Mouse (Mus musculus): ENCODE data around the gene Scube2. TPM values are rescaled to one million over a fixed set of nuclear protein-coding genes. Genes with fewer than 3 reads are reported as not detected.

Gene Scube2
- total RNA-seq, 2 experiments from 2014 or later, result not detected

DNA sequence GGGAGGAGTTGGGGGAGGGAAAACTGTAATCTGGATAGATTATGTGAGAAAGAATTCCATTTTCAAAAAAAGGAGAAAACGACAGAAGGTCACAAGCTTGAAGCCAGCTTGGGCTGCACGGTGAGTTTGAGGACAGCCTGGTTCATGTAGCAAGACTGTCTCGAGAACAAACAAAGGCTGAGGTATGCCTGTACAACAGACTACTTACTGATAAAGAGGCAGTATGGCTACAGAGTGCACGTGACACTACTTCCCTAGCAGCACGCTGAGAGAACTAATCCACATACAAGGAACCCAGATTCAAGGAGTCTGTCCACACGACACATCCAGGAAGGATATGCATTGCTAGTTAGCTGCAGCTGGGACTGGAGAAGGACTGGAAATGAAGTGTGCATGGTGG is 6.1 kb downstream of the Scube2 start:
- no peak for ATAC-seq (replicated peaks; ENCODE audit: low FRiP score, poor library complexity, severe bottlenecking)

DNA sequence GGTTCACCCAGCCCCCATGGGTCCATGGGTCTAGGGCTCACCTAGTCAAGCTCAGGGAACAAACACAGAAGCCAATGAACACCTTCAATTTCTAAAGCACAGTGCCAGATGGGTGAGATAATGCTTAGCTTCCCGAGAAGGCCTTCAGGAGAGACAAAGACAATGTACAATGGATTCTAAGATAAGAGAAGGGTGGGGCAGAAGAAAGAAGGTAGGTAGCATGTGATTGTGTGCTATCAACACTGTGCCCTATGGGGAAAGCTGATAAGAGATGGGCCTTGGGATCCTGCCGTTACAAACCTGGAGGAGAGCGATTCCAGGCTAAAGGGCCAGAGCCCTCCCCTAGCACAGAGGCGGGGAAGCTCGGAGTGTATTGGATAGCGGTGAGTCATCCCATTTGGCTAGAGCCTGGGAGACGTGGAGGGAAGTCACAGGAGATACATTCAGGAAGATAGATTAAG is 12.7 kb downstream of the Scube2 start:
- ATAC-seq (replicated peaks; ENCODE audit: low FRiP score, poor library complexity, severe bottlenecking), result 0 out of 2 replicates have a peak, but pooled peaks have one; percentile 46

DNA sequence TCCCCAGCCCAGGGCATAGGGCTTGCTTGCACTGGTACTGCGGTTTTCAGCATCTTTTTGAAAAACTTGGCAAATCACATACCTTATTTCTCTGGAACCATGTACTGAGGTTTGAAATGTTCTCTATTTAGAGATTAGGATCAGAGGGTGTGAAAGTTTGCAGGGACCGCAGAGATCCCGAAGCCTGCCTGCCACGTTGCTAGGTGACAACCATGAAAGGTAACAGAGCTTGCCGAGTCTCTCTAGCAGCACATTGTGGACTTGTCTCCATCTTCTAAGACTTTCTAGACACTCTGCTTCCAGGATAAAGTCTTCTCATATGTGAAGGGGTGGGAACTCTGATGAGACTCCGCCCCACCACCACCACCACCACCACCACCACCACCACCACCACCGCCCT is 13.5 kb downstream of the Scube2 start:
- ATAC-seq (replicated peaks; ENCODE audit: low FRiP score, poor library complexity, severe bottlenecking), result no peak

DNA sequence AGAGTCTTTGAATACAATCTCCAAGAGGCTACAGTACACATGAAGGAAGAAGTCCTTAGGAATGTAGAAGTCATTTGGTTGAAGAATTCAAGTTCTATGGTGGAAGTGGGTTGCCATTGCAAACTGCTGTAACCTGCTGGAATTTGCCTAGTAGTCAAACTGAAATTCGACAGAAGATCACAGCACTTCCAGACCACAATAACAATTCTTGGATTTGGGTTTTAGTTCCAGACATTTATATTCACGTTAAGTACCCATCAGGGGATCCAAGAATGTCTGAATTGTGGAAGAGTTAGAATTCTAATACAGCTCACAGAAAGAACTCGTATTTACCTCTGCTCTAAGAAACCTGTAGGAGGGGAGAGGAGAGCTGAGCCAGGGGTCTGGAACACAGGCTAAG is 14.9 kb downstream of the Scube2 start:
- ATAC-seq (replicated peaks; ENCODE audit: low FRiP score, poor library complexity, severe bottlenecking), result no peak

DNA sequence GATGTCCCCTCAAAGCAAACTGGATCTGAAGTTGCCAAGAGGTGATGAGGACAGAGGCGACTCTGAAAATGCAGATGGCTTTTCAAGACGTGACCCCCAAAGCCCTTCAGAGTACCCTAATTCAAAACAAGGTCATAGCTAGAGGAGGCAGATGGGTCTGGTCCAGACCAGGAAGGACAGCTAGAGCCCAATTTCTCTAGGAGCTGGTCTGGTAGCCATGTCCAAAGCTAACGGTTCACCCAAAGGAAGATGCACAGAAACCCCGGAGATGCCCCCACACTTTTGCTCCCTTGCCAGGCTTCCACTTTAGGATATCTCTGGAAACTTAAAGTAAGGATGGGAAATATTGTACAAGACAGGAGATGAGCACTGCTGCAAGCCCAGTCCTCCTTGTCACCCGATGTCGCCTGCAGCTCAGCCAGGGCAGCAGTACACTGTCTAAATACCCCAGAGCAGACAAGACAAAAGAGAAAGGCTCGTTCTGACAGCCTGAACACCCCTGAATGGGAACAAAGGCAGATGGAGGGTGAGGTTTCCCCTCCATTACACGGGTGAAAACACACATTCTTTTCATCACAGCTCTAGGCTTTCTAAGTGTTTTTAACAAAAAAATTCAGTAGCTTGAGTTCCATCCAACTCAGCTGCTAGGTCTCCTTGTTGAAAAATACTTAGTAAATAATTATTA is 15.6 kb downstream of the Scube2 start:
- no peak for ATAC-seq (replicated peaks; ENCODE audit: low FRiP score, poor library complexity, severe bottlenecking)

DNA sequence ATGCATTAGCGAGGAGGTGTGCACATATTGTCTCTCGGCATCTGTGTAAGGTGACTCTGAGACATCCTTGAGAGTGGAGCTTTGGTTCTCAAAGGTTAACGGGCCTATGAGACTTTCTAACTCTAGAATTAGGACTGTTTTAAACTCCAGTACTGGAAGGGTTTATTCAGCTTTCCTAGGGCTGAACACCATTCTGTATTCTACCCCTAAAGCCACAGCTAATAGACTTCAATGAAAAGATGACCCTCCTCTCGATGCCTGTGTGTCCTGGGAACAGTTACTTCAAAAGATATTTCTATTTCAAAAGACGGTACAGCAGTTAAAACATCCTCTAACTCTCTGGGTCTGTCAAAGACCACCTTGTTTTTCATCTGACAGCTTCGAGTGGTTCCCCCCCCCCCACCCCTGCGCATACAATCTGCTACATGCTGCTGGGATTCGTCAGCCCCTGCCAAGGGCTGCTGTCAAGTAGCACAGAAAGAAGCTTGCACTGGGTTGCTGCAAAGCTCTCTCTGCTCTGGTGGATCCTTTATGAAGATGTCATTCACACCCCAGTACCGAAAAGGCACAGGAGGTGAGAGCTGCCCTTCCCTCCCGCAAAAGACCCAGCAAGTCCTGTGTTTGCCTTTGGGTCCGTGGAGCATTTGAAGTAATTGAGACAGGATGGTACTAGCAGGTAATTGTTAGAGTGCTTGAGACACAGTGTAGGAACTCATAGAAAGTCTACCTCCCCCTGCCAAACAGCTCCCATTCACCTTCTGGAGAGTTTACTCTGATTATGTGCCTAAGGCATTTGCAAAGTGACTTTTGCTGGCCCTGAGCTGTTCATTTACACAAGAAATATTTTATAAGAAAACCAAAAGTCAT is 16.4 kb downstream of the Scube2 start:
- no peak for ATAC-seq (replicated peaks; ENCODE audit: low FRiP score, poor library complexity, severe bottlenecking)

DNA sequence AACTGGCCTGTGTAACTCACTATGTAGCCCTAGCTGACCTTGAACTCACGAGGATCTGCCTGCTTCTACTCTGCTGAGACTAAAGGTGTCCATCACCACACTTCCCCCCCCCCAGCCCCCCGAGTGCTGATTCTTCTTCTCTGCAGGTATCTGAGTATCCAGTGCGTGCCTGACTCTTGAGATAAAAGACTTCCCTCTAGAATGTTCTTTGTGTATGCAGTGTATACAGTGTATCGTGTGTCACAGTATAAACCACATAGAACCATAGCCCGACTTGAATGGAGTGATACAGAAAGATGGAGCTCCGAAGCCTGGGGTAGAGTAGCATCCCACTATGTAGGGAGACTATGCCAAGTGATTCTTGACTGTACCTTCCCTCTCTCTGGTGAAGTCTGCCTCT is 21.4 kb downstream of the Scube2 start:
- ATAC-seq (replicated peaks; ENCODE audit: low FRiP score, poor library complexity, severe bottlenecking), result no peak

DNA sequence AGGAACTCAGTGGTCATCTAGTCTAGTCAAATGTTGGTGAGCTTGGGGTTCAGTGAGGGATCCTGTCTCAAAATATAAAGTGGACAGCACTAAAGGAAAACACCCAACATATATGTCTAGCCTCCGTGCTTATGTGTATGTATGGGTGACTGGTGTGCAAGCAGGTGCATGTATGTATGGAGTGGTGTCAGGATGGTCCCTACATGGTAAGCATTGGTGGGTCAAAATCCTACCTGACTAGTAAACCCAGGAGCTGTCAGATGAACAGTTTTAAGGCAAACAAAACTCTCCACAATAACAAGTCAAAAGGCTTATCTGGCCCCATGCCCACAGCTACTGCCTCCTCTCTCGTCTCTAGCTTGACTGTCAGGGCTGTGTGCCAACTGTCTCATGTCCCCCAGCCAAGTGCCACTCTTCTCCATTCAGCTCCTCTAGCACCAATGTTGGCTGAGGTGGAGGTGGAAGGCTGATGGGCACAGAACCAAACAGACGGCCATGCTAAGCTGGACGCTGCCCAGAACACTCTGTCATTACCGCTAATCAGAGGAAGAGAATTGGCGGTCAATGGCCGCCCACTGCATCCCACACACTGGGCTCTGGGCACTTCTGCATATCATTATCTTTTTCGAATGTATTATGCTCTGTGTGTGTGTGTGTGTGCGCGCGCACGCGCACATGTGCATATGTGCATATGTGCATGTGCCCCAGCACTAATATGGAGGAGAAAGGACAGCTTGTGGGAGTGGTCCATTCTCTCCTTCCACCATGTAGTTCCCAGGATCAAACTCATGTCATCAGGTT is 23.7 kb downstream of the Scube2 start:
- ATAC-seq (replicated peaks; ENCODE audit: low FRiP score, poor library complexity, severe bottlenecking), result no peak

DNA sequence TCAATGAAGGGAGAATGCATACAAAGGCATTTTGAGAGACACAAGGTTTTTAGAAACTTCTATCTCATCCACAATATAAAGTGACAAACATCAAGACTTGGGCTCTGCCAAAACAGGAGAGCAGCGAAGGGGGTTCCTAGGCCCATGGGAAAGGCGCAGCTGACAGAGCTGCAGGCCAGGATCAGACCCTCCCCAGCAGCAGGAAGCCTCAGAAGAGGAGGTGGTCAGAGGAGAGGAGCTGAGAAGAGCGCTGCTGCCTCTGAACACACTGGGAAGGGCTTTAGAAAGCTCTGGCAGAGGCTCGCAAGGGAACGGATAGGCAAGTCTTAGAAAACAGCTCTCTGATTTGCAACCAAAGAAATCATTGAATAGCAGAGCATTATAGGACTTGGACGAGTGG is 24.4 kb downstream of the Scube2 start:
- no peak for ATAC-seq (replicated peaks; ENCODE audit: low FRiP score, poor library complexity, severe bottlenecking)

DNA sequence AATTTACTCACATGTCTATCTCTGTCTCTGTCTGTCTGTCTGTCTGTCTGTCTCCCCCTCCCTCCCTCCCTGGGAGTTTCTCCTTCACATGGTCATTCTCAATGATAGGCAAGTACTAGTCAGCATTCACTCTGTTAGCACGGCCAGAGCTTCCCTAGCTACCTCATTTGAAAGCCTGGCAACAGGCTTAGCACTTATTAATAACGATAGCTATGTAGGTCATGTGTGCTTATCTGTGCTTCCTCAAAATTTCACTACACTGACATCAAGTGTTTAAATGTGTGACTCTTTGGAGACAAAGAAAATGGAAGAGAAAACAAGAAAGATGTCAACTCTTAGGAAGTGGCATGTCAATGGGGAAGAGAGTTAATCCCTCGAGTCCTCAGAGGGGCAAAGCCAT is 26.9 kb downstream of the Scube2 start:
- no peak for ATAC-seq (replicated peaks; ENCODE audit: low FRiP score, poor library complexity, severe bottlenecking)

DNA sequence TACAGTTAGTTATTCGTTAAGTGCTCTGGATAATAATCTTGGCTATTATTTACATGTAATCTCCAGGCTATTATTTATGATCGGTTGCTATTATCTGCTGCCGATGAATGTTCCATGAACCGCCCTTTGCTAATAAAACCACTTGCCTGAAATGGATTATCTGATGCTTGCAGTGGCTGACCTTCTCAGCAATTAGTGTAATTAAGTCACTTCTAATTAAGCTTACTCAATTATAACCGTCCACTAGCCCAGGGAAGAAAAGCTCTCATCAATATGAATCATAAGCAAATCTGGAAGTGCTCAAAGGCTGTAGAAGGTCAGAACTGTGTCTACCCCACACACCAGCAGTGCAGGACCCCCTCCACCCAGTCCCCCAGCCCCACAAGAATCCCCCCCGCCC is 27.8 kb downstream of the Scube2 start:
- ATAC-seq (replicated peaks; ENCODE audit: low FRiP score, poor library complexity, severe bottlenecking), result no peak

DNA sequence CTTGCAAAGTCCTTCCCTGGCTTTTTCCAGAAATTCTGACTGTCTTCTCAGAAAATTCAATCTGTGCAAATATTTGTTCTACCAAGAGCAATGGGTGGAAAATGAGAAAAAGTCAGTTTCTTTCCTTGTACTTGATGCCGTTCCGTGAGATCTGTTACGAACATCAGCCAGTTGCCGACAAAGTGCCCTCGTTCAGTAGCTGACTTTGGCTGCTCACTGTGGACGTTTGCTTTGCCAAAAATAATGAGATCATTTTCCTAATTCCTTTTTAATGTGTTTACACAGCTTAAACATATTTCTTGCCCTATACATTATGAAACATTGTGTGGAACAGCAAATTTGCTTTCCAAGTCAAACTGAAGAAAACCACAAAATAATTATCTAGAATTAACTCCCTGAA is 30.6 kb downstream of the Scube2 start:
- ATAC-seq (replicated peaks; ENCODE audit: low FRiP score, poor library complexity, severe bottlenecking), result no peak

DNA sequence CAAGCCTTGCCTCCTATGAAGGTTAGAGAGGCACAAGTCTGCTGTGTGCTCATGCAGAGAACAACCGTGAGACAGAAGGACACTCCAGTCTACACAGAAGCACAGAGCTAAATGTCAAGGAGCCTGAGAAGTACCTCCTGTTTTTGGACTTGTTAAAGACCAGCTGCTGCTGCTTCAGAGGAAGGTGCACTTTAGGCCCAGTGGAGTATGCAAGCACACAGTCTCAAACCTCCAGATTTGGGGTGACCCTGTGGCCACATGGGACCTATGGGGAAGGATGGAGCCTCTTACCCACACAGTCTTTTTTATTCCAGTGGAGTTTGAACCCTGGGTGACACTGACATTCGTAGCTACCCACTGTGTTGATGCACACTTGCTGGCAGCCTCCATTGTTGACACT is 34.1 kb downstream of the Scube2 start:
- no peak for ATAC-seq (replicated peaks; ENCODE audit: low FRiP score, poor library complexity, severe bottlenecking)

DNA sequence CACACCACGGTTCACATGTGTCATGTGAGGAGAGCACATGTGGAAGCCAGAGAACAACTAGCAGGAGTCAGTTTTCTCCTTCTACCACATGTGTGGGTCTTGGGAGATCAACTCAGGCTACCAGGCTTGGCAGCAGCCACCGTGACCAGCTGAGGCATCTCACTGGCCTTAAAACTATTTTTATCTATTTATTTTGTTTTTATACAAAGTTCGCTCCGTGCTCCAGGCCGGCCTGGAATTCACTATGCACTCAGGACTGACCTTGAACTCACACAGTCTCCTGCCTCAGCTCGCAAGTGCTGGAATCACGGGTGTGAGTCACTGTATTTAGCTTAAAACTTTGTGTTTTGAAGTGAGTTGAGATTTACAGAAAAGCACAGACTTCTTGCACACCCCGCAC is 38.6 kb downstream of the Scube2 start:
- no peak for ATAC-seq (replicated peaks; ENCODE audit: low FRiP score, poor library complexity, severe bottlenecking)

DNA sequence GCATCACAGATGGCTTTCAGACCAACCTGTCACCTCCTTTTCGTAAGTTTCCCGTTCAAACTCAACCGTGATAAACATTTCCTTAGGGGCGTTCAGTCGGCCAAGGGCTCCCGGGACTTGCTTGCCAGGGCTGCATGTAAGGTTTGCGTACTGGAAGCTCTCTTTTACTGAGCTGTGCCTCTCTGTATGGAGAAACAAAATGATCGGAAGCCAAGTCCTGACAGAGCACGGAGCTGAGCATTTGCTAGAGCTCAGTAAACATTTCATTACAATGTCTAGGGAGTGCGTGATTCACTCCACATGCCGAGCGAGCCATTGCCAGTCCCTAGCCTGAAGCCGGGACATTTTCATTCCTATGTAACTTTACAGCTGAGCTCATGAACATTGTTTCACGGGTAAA is 40.2 kb downstream of the Scube2 start:
- ATAC-seq (replicated peaks; ENCODE audit: low FRiP score, poor library complexity, severe bottlenecking), result no peak

DNA sequence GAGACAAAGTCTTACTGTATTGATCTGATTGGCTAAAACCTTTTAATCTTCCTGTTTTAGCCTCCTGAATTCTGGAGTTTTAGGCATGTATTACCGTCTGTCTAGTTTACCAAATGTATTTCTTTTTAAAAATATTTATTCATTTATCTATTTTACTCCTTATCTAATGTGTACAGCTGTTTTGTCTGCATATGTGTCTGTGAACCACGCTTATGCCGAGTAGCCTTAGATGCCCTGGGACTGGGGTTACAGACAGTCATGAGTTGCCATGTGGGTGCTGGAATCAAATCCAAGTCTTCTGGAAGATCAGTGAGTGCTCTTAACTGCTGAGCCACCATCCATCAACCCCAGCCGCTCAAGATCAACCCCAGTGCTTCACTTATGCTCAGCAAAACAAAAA is 46.9 kb downstream of the Scube2 start:
- ATAC-seq (replicated peaks; ENCODE audit: low FRiP score, poor library complexity, severe bottlenecking), result peak; percentile 73

DNA sequence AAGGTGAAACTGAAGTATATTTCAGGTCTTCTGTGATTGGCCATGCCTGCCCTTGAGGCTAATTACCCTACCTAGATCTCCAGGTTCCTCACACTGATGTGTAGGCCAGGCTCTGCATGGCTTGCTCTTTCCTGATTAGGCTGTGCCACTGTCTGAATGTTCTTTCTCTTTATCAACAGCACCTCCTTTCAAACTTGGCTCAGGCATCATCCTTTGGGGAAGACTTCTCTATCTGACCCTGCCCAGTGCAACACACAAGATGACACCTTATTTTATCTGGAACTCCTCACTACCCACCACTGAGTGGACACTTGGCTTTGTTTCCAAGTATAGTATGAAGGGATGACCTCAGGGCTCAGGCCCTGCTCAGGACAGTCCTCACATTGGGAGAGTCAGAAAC is 47.5 kb downstream of the Scube2 start:
- ATAC-seq (replicated peaks; ENCODE audit: low FRiP score, poor library complexity, severe bottlenecking), result peak; percentile 88

DNA sequence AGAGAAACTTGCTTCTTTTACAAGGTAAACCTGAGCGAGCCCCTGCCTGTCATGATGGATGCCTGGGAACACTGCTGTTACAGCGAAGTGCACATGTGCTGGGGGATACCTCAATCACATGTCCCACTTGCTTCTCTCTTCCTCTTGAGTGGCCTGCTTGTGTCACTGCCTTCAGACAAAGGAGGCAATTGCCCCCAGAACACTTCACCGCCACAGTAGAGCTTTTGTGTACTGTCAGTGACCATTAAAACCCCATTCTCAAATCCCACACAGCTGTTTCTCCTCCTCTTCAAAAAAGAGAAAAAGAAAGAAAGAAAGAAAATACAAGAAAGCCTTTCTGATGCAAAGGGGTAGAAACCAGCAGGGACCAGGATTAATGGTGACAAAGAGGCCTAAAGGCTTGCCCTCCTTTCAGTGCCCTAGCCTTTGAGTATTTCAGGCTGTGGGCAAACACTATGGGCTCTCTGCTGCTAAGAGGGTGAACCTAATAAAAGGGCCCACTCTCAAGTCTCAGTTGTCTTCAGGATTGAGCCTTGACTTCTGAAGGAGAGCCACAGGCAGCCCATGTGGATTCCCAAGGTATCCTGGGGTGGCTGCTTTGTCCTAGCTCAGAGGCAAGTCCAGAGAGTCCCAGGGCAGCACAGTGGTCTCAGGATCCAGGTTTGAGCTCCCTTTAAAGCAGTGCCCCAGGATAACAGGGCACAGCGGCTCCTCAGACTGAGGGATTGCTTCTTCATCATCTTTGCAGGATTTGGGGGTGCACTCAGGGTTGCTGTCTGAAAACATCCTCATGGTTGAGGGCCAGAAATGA is 51.9 kb downstream of the Scube2 start:
- ATAC-seq (replicated peaks; ENCODE audit: low FRiP score, poor library complexity, severe bottlenecking), result no peak

DNA sequence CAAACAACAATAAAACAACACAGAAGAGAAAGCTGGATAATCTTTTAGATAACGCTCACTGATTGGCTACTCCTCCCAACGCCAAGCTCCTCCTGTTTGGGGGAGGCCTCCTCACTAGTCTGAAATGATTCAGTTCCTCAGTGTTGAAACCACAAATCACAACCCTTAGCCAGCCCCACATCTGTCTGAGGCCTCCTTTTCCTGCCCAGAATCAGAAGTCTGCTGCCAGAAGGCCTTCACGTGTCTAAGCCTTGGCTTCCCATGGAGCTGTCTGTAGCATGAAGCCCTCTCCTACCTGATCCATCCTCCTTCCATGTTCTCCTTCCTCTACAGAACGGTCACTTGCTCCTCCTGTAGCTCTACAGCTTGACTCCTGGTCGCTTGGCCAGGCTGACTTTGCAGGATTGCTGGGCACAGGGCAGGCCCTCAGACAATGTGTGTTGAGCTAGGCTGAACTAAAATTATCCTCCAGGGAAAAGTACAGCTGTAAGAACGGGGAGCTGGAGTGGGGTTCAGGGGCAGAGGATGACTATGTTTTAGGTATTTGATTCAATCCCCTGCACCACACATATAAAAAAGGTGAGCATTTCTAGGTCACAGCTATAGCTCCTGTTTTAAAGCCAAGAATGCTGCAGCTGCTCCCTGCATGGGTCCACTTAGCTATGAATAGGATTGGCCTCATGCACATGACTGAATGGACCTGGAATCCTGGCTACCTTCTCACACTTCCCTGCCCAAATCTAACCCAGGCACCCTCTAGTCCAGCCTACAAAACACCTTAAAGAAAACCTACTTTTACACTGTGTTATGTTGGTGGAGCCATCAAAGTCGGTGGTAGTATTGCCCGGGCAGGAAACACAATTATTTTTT is 57.6 kb downstream of the Scube2 start:
- ATAC-seq (replicated peaks; ENCODE audit: low FRiP score, poor library complexity, severe bottlenecking), result no peak
